Comparison of ENCODE assay signal across 24 mouse cellular contexts in the genomic region with DNA sequence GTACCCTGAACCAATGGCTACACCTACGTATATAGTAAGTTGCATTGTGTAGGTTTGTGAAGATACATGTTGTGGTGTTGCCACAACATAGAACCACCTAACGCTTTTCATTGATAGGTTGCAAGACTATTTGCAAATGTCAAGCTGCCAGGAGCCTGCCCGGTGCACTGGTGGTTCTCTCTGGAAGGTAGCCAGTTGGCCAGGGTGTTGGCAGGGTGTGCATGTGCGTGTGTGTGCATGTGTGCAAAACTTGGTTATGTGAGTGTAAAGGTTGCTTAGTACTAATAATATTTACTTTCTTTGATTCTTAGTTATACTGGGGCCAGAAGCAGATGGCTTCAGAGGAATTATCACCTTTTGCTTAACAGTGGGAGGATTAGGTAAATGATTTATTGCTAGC. TPM values are rescaled to one million over a fixed set of nuclear protein-coding genes. Genes with fewer than 3 reads are reported as not detected.
DNase-seq lines count a peak whose midpoint lies in the region; ATAC-seq and TF ChIP-seq lines count a peak whose summit lies in the region.
"Had no signal": no experiment of that assay in that cellular context is flagged by ENCODE, and none has a peak within 500 bp of the region (broad histone marks: within the 10 kb centered on the region; RNA-seq: fewer than 3 reads in every experiment).

No protein-coding gene starts in this region.

- no peaks in the 10 kb centered on the region for H3K36me3 ChIP-seq in intestine, postnatal 0 days (ENCODE audit: control insufficient read depth, insufficient read depth)
- no peaks in the 10 kb centered on the region for H3K36me3 ChIP-seq in forebrain, postnatal 0 days (ENCODE audit: insufficient read depth)
- H3K36me3 ChIP-seq: embryonic facial prominence, embryonic 10.5 days; forebrain, embryonic 12.5 days; heart, embryonic 12.5 days; hindbrain, embryonic 15.5 days had no signal

- WGBS in intestine, postnatal 0 days: 41% methylated on average over 4 of the region's 4 CpGs
- 65% methylated on average over 4 of the region's 4 CpGs for WGBS in forebrain, postnatal 0 days

- no peak overlapping the region for H3K4me3 ChIP-seq in intestine, postnatal 0 days (ENCODE audit: low read depth, low read length)
- H3K4me3 ChIP-seq in forebrain, postnatal 0 days (ENCODE audit: low read depth, low read length): no peak overlapping the region
- H3K4me3 ChIP-seq: embryonic facial prominence, embryonic 10.5 days; forebrain, embryonic 12.5 days; heart, embryonic 12.5 days; hindbrain, embryonic 15.5 days; left cerebral cortex, adult 2 months; megakaryocyte, embryonic 14.5 days; myocyte had no signal

- ATAC-seq in intestine, postnatal 0 days: 0 out of 2 replicates have a peak, but pooled peaks have one; percentile 25
- ATAC-seq in forebrain, postnatal 0 days: no peak

- DNase-seq in heart, postnatal 4 days: peak; percentile 50
- no peak for DNase-seq in heart, postnatal 25 days (ENCODE audit: low spot score)
- peak; percentile 13 to 43 for DNase-seq in lung, adult 18-20 months
- DNase-seq in lung, postnatal 4 days: no peak
- DNase-seq in ovary, postnatal 36 days (ENCODE audit: low spot score): peak; percentile 25
- DNase-seq in forebrain, postnatal 0 days: no peak
- DNase-seq: adrenal gland, adult 8-10 months; kidney, adult 8-10 months; layer of hippocampus, adult 9-11 months; lung, postnatal 10 days; midbrain, embryonic 14.5 days; retina, postnatal 1 day; thymus, postnatal 25 days had no signal

- TF ChIP-seq CTCF in intestine, postnatal 0 days (IDR thresholded peaks at IDR 0.05; ENCODE audit: low read depth): no peak
- no peak for TF ChIP-seq CTCF in forebrain, postnatal 0 days (IDR thresholded peaks at IDR 0.05; ENCODE audit: low read depth)

- no peaks in the 10 kb centered on the region for H3K9me3 ChIP-seq in intestine, postnatal 0 days (ENCODE audit: control insufficient read depth)
- no peaks in the 10 kb centered on the region for H3K9me3 ChIP-seq in forebrain, postnatal 0 days (ENCODE audit: low read length)
- H3K9me3 ChIP-seq: embryonic facial prominence, embryonic 10.5 days; forebrain, embryonic 12.5 days; heart, embryonic 12.5 days; hindbrain, embryonic 15.5 days; megakaryocyte, embryonic 14.5 days had no signal

- H3K4me1 ChIP-seq in intestine, postnatal 0 days (replicated peaks; ENCODE audit: control insufficient read depth, insufficient read depth, low read length): no peaks in the 10 kb centered on the region
- no peaks in the 10 kb centered on the region for H3K4me1 ChIP-seq in forebrain, postnatal 0 days (ENCODE audit: insufficient read depth)
- H3K4me1 ChIP-seq: embryonic facial prominence, embryonic 10.5 days; forebrain, embryonic 12.5 days; heart, embryonic 12.5 days; hindbrain, embryonic 15.5 days; megakaryocyte, embryonic 14.5 days had no signal

- intact Hi-C loops in heart, postnatal 25 days (cut with DNase I): no loop called here

- H3K9ac ChIP-seq in intestine, postnatal 0 days (ENCODE audit: low read depth, low read length): no peak overlapping the region
- no peak overlapping the region for H3K9ac ChIP-seq in forebrain, postnatal 0 days
- H3K9ac ChIP-seq: forebrain, embryonic 12.5 days; heart, embryonic 12.5 days; hindbrain, embryonic 15.5 days; liver, embryonic 14.5 days had no signal

- H3K27ac ChIP-seq in intestine, postnatal 0 days (ENCODE audit: low read depth, low read length): no peak overlapping the region
- H3K27ac ChIP-seq in forebrain, postnatal 0 days (ENCODE audit: low read depth, low read length): no peak overlapping the region
- H3K27ac ChIP-seq: embryonic facial prominence, embryonic 10.5 days; forebrain, embryonic 12.5 days; hindbrain, embryonic 15.5 days; left cerebral cortex, adult 2 months; liver, embryonic 14.5 days had no signal

- no peaks in the 10 kb centered on the region for H3K27me3 ChIP-seq in intestine, postnatal 0 days (replicated peaks; ENCODE audit: control insufficient read depth, insufficient read depth, low read length)
- H3K27me3 ChIP-seq in forebrain, postnatal 0 days (ENCODE audit: insufficient read depth, low read length): no peaks in the 10 kb centered on the region
- H3K27me3 ChIP-seq: forebrain, embryonic 12.5 days; heart, embryonic 12.5 days; hindbrain, embryonic 15.5 days had no signal

- H3K4me2 ChIP-seq in intestine, postnatal 0 days (replicated peaks; ENCODE audit: low read depth): no peak overlapping the region
- no peak overlapping the region for H3K4me2 ChIP-seq in forebrain, postnatal 0 days (ENCODE audit: low read depth)
- H3K4me2 ChIP-seq: forebrain, embryonic 12.5 days; heart, embryonic 12.5 days; hindbrain, embryonic 15.5 days had no signal

RNA-seq across cellular contexts. Expression of gene Bace2, which starts 13.7 kb away (rescaled TPM):
- 10 to 100 TPM; 36.4 to 40.2 TPM for total RNA-seq in heart, postnatal 4 days (2021)
- 10 to 100 TPM; 14.7 to 18.6 TPM for total RNA-seq in heart, postnatal 25 days (2021)
- 15.6 and 17.8 TPM in 2 replicates for polyA plus RNA-seq in intestine, postnatal 0 days (2015; fragmentation: Nextera tagmentation; extraction: Ambion mirVana)
- total RNA-seq in forebrain, postnatal 0 days (2014; rRNA removed): 2.2 and 2.6 TPM in 2 replicates
- 4.5 and 5.9 TPM in 2 replicates for polyA plus RNA-seq in forebrain, postnatal 0 days (2015; fragmentation: Nextera tagmentation; extraction: Ambion mirVana)
- total RNA-seq: common myeloid progenitor, adult 5-6 weeks; granulocyte monocyte progenitor cell, adult 5-6 weeks had no signal

Comparison
In these comparisons a context has a peak if more than half of its experiments do, and no peak if none do; other contexts are left out.
1. DNase-seq: peak in heart, postnatal 4 days (single experiment), lung, adult 18-20 months (2 of 2) and ovary, postnatal 36 days (single experiment); none in heart, postnatal 25 days (single experiment), lung, postnatal 4 days (0 of 2) and forebrain, postnatal 0 days (single experiment).